Mouse (Mus musculus) cerebellum, postnatal 25 days (tissue): ENCODE measurements at regions not wholly inside any gene's neighbourhood (a gene's known extent, or its start where the extent isn't known, plus 50 kb on each side); places are given as distances from the start of the nearest gene placed in this dataset.
A peak's percentile ranks its signal among the peaks of the same experiment; 100 is the strongest.

Experiments
- DNase-seq, 2 experiments: peaks; one replicate each; pipeline ENCODE4 v3.0.0; 2021; ENCODE audit warnings: mixed read lengths in 2 of 2

DNA sequence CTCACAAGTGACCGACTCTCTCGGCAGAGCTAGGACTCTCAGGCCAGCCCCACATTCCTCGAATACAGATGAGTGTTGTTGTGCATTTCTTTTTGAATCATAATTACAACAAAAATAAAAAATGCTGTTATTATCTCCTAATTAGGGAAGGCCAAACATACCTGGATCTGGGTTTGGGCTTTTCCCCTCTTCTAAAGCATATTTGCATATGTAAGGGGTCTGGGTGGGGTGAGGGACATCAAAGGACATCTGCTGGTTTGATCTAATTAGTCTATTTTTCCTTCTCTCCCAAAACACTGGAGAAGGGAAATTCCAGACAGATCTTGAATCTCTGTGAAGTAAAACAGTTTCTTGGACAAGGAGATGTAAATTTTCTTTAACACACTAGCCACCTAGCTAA is 85.3 kb downstream of the Tfap2a start:
- no peak for DNase-seq

DNA sequence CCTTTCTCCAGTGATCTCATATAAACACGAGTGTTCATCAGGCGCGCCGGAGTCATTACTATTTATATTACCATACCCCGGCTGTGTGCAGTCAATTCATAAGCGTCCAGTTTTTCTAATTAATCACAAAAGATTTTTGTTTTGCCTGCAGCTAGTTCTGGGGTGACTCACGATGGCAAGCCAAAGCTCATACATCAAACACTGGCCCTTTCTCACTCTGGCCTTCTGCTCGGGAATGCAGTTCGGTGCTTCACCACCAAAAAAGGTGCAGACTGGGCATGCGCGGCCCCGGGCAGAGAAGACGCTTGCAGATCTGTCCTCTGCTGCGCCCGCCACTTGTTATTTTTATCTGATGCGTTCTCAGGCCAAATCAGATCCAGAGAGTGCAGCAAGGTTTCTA is 87.1 kb downstream of the Tfap2a start:
- DNase-seq = peak; percentile 77 to 90

DNA sequence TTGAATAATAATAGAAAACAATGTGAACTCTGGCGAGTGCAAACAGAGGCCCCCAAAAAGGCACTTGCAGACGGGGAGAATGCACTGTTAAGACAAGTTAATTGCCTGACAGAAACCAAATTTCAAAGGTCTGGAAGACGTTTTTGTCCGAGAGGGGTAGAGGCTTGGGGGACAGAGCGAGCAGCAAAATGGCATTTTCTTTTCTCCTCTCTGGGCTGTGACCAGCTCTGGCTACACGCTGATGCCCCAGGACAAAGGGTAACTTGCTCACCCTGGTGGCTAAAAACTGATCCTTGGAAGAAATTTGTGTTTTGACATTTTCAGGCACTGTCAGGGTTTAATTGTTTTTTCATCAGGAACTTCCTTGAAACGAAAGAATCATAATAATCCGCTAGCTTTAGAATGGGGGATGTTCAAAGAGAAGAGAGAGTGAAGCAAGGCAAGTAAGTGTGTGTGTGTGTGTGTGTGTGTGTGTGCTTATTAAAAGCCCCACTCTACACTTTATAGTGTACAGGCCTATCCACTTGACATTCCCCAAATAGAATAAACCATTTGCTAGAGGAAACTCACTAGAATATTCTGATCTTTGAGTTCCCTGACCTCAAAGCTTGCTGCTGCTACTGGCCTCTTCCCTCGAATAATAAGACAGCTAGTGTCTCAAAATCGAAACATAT is 88.0 kb downstream of the Tfap2a start:
- no peak for DNase-seq

DNA sequence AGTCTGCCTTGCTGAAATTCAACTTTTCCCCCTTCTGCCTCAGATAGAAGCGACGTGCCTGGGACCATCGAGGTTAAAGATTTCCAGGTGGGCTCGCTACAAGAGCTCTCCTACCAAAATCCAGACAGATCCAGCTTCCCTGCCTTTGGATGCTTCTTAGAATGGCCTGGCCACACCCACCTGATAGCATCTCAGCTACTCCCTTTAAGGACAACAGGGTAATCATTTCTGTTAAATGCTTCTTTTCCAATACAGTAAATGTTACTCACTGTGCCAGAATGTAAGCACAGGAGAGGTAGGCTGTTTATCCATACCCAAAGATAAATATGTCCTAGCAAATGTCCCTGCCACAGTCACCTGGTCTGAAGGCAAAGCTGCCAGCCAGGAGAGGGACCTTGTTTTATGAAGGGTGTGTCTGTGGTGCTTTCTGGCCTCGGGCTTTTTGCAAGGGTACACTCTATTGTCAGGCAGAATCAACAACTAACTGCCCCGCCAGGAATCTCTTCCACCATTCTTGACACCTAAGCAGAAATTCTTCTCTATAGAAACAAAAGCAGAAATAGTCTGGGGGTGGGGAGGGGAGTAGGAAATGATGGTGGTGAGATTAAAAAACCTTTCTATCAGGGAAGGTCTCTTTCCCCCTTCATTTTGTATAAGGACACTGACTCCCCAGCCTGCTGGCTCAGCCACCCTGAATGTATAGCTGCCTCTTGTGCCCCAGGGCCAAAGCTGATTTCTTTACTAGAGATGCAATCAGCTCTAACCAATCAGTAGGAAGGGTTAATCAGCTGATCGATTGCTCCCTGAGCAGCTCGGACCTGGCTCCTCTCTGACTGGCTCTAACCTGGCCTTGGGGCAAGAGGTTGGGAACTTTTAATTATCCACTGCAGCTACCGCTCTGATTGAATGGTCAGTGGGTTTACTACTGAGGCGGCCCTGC is 88.8 kb downstream of the Tfap2a start:
- no peak for DNase-seq

DNA sequence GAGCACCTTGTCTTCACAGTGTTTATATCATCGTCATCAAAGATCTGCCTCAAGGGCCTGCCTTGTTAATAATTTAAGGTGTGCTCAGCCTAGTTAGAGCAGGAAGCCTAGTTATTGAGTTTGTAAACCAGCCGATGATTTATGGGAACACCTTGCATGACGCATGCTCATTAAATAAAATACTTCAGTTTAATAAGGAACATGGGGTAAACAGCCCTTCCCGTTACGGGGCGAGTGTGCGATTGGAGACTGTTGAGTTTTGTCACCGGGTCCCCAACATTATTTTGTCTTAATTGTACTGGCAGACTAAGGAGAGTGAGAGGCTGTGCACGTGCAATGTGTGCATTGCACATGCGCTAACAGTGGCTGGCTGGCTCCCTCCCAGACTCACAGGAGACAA is 92.0 kb downstream of the Tfap2a start:
- no peak for DNase-seq

DNA sequence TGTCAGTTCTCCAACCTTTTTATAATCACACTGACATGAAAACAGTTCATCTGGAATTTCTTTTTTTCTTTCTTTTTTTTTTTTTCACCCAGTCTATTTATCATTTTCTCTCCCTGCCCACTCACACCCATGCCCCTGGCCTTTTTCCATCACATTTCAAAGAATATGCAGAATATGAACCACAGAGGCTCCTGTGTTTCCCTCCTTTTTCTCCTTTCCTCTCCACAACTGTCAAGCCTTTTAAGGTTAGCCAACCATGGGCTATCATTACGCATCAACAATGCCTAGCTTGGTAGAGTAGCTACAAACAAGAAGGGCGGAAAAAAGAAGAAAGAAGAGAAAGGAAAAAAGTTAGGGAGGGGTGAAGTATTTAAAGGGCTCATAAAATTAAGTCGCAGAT is 92.5 kb downstream of the Tfap2a start:
- DNase-seq = no peak

DNA sequence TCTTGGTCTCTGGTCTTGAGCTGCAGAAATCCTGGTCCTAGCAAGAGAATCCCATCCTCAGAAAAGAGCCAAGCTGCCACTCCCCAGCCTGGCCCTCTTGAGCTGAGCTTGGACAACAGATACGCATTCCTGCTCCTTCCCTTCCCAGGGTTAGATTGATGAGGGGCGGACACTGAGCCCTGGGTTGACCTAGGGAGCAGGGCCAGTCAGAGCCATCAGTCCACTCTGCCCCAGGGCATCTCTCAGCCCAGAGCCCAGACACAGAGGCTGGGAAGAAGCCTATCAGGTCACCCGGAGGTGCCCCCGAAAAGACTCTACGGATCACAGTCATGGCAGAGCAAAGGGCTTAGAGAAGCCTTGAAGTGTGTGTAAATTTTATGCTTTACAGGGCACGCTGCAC is 95.2 kb downstream of the Tfap2a start:
- DNase-seq = no peak

DNA sequence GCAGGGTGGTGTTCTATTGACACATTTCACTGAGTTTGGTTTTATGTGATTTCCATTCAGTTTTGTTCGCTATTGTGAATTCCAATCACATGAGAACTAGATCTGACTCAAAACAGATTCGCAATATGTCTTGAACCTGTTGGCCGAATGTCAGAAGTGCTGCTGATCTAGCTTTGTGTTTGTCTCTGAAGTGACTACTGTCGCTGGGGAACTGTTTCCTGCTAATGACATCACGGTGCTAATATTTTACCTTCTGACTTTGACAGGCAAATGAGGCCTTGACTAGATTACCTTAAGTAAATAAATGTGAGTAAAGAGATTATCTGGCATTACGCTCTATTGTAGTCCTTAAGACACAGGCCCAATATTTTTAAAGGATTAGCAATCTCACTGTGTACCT is 100.9 kb downstream of the Tfap2a start:
- DNase-seq = no peak

DNA sequence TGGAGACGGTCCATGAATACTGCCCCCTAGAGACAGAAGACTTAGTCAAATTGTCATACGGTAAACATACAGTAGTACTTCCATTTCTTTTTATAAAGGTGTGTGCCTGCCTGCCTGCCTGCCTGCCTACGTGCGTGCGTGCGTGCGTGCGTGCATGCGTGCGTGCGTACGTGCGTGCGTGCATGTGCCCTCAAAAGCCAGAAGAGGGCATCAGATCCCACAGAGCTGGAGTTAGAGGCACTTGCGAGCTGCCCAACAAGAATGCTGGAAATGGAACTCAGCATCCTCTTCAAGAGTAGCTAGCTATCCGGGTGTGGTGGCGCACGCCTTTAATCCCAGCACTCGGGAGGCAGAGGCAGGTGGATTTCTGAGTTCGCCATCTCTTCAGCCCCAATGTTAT is 120.3 kb downstream of the Tfap2a start:
- DNase-seq = no peak

DNA sequence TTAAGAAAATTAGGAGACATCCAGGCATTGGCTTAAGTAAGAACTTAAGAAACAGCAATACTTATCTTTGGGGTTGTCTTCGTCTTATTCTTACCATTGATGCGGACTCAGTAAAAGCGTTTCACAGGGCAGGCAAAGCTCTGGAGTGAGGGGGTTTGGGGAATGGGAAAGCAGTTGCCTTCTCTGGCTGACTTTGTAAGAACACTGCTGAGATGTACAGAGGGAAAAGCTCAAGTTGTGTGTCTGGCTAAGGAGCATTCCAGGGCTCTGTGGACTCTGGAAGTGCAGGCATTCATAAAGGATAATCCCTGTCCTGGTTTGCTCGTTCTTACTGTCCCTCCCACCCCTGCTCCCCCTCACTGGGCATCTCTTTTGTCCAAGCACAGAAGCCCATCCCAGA is 129.7 kb downstream of the Tfap2a start:
- DNase-seq = no peak

DNA sequence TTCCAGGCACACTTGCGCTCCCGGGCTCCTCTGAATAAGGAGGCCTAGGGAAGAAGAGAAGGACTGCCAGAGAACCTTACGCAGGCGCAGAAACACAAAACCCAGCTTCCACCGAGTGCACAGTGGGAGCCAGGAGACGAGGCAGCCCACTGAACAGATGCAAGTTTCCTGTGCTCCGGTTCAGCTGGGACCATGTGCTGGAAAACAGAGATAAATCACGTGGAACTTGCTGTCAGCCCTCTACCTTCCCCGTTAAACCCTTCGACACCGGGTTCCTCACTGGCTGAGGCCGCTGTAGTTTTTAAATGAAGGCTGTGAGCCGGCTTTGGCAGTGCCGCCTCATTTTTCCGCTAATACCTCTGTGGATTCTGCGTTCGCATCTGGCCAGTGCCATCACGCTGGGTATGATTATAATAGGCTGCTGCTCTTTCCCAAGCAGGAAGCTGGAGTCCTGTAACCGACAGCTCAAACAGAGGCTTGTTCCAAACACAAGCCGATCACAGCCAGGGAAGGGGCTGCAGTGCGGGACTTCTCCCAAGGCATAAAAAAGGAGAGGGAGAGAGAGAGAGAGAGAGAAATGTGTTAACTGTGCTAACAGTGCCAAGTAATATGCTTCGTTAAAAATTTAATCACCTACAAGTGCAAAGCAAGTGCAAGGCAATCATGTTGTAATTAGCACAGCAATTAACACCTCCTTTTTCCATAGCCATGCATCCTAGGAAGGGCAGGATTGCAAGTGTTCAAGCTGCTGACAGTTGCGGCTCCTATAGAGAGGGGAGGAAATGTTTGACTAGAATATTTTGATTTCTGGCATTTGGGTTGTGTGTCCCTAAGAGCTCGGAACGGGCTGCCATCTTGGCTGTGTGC is 131.5 kb downstream of the Tfap2a start:
- DNase-seq = peak; percentile 20 to 33

DNA sequence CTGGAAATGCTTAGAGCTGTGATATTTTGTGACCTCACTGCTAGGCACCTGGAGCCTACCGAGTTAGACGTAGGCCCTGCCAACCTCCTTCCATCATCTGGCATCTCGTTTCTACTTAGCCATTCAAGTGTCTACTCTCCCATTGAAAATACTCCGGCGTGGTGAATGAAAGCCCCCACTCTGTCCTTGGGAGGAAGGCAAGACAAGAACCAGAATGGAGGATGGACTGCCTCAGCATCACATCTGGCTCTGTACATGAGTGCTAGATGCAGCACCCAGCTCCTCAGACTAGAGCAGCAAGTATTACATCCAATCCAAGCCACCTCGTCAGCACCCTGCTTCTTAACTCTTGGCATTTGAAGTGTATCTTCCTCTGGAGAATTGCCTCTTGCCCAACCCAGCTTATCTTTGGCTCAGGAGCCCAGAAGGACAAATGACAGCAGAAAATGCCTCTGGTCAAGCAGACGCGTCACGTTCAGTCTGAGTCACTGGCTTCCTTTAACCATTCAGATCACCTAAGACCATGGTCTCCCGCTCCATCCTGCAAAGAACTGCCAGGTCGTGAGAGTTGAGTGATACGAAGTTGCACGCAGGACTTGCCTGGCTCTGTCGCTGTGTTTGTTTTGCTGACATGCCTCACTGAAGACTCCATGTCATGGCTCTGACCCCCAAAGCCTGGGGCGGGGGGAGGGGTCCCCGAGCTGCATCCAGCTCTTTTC is 132.3 kb downstream of the Tfap2a start:
- DNase-seq = no peak

DNA sequence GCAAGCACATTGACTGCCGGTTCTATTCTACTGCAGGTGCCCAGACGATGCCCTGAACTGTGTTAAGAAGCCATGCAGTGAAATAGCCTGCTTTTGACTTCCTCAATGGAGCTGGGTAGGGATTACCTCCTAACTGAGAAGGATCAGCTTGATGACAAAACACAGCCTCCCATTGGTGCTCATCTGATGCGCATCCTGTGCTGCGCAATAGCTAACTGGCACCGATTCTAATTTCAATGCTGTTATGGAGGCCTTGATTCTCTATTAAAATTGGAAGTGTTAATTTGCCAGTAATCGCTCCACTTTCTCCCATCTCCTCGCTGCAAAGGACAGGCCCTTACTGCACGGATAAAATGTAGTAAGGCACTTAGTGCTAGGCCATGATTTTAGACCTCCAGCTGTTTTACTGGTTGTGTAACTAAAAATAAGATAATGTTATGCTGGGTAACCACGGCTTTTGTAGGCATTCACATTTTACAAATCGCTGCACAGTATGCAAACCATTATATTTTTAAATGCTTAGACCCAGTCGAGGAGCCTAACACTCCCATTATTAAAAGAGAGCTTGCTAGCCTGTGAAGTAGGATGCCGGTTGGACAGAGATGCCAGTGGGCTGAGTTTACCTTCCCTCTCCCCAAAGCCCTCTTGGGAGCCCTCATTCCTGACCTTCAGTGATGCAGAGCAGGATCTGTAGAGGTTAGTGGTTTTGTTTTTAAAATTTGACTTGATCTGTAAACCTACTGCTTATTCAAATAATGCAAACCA is 163.0 kb downstream of the Tfap2a start:
- no peak for DNase-seq

DNA sequence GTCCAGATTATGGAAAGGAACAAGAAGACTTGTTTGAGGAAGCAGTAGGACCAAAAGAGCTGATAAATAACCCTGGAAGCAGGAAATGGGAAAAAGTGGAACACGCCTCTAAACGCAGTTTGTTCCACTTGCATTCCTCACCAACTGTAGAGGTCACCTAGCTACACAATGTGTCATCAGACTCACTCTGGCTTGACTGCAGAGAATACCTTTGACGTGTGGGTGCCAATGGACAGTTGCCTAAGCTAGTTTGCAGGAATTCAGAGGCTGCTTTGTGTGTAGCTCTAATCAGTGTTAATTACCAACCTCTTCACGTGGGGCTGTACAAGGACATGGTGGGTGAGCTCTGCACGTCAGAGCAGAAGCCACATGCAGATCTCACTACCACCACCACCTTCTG is 168.7 kb downstream of the Tfap2a start:
- no peak for DNase-seq

DNA sequence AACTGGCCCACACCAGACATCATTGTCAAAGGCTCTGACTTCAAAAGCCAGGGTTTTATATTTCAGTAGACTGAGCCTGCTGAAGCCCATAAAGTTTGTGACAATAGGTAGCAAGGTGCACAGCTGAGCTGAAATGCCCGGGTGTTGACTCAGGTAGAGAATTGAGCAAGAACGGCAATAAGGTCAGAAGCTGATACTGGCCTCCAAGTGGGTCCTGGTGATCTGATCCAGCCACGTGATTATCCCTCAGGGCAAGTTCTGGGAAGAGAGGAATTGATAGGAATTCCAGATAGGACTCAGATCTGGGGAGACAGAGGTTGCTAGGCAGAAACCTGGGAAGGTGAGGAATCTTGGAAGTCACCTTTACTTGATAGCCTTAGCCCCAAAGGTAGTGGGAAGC is 170.4 kb downstream of the Tfap2a start:
- DNase-seq = no peak

DNA sequence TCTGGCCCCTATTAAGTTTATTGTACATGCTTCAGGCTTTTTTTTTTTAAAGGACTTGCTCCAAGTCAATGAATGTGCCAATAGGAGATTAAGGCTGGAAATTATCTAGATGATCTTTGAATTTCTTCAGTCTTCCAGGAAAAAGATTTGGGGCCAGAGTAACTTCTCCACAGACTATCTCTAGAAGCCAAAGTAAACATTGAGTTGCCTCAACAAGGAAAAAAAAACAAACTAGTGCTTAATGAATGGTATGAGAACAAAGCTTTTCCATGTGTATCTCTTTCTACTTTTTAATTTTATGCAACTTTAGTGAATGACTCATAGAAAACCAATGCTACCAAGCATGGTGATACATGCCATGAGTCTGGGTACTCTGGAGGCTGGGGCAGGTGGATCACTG is 173.8 kb downstream of the Tfap2a start:
- DNase-seq = no peak

DNA sequence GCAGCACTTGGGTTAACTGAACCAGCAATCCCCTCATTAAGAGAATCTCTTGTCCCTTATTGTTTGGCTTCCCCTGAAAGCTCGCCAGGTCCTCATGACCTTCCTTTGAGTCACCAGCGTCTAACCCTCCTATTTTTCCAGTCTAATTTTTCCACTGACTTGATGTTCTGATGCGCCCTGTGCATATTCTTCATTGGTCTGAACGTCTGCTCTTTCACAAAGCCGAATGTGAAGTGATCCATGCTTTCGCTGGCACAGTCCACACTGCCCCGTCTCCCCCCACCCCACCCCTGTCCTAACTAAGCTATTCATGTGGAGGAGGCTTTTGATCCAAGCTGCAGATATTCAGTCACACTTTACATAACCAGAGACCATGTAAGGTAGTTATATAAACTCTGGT is 183.8 kb downstream of the Tfap2a start:
- DNase-seq = no peak

DNA sequence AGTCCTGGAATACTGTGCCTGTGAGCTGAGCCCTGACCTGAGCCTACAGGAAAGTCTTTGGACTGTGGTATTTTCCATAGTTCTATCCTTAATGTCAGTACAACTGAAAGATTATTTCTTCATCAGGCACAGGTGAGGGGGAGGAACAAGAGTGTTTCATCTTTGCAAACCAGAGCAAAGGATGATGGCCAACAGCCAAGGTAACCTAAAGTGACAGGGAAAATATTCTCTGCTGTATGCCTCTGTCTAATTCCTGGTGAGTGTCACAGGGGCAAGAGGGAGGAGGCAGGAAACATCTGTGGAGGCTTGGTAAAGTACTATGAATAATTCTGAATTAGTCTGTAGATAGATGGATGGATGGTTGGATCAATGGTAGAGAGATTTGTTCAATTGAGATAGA is 164.3 kb upstream of the Ofcc1 start:
- no peak for DNase-seq

DNA sequence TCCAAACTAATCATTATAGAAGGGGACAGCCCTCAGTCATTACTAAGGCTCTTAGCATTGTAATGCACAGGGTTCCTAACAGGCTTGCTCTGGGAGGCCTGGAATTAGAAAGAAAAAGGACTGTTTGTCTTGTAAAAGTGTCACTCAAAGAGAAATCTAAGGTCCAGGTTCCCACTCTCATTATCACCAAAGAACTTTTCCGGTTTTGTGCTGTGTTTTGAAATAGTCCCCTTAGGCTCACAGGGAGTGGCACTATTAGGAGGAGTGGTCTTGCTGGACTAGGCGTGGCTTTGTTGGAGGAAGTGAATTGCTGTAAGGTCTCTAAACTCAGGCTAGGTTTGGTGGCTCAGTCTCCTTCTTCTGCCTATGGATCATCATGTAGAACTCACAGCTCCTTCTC is 161.9 kb upstream of the Ofcc1 start:
- DNase-seq = no peak

DNA sequence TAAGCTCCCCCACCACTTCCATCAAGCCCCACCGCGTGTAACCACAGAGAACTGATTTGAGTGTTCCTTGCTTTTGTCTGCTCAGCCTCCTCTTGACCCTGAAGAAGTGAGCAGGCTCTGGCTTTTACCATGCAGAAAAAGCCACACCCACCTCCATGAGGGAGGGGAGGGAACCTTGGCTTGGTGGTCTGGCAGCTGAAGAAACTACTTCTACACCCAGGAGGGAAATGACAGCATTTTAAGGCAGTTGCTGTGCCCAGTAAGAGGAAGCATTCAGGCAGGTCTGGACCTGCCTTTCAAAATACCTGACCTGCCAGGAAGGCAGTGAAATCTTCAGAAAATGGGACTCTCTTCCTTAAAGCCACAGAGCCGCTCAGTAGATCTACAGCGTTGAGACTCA is 156.9 kb upstream of the Ofcc1 start:
- DNase-seq = no peak

DNA sequence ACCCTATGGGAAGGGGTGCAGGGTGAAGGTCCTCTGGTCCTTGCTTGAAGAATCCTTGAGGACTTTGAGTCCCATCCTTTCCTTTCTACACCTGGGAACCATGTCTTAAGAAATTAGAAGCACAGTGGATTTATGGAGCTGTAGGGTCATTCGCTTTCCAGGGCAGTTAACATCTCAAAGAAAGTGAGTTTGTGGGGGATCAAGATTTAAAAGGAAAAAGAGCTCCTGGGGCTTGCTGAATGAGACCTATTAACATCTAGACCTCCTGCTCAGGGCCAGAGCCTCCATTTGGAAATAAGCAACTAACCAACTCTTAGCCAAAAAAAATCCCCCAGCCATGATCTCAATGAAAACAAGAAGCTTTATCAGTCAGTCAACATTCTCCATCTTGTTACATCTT is 148.0 kb upstream of the Ofcc1 start:
- no peak for DNase-seq

DNA sequence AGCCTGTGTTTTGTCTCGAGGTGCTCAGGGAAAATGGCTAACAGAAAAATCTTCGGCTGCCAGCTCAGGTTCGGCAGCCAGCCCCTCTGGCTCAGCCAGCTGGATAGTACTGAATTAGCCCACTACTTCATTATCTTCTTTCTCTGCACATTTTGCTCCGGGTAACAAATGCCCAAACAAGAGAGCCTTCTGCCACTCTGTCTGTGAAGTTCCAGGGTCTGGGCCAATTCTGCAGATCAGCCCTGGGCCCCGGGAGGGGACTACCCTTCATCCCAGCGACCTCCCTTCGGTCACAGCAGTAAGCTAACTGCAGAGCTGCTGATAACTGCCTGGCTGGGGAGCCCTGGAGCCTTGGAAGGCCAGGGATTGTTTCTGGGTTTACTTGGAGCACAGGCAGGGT is 119.6 kb upstream of the Ofcc1 start:
- DNase-seq = peak in 1 of 2 experiments; percentile 13
